Mouse (Mus musculus) CD4-positive naive resting alpha-beta T cell, adult 57 days (primary cell): ENCODE data around the gene Dars2. TPM values are rescaled to one million over a fixed set of nuclear protein-coding genes. Genes with fewer than 3 reads are reported as not detected.

Source experiments
- total RNA-seq: library from RNA; stranded (reverse); gene quantifications from one replicate; pipeline ENCODE4 v1.2.4, GENCODE M21; 2023

The Dars2 gene
- 12.9 TPM for total RNA-seq

DNA sequence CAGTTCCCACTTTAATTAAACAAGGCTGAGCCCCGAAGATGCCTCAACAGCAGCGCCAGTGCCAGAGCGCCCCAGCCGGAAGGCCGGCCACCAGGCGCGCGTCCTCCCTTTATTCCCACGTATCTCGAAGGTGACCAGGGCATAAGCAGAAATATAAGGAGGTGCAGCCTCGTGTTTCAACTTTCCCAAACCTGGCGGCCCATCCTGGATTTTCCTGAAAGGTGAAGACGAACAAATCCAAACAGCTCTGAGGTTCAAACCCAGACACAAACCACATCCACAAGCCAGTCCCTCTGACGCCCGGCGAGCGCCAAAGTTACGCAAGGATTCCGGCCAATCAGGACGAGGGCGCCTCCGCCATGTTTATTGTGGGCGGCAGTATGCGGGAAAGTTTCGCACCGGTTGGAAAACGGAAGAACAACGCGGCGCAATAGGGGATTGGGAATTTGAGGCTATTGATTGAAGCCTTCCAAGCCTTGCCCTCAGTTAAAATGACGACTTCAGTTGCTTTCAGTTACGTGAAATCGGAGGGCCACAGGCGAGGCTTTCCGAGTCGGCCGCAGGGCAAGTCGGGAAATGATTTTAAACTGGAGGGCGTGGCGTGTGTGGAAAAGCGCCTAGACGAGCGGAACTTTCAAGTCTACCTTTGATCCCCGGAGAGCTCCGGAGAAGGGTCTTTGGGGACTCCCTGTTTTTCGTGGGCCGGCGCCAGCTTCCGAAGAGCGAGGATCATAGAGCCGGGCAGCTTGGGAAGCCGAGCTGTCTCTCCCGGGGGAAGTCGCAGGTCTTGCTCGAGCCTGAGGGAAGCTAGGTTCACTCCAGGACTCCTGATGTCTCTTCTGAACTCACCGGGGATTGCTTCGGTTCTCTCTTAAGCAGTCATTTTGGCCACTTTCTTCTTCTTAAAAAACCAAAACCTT is at the start of gene Dars2, which contains the start of gene Cenpl:
Gene Dars2 (minus strand): TSS at position 307 of the 920 bp plus-strand sequence.
Gene Cenpl (plus strand): TSS at position 362 of the 920 bp plus-strand sequence.

GRCm38 (mm10) chr1:161034435-161035280 is 35.8 kb downstream of the Dars2 start, which contains the start of gene Zbtb37:
Gene Zbtb37, minus strand, starts transcription at chr1:161034849.

Other genes starting within 250 kb of the Dars2 start
- 81.4 TPM for gene Rc3h1, start 164.2 kb downstream of the Dars2 start, total RNA-seq
- gene Serpinc1, start 92.1 kb downstream of the Dars2 start, total RNA-seq = 5.1 TPM
- 29.9 TPM for gene Zbtb37, start 35.8 kb downstream of the Dars2 start, total RNA-seq
- 12.5 TPM for gene Cenpl, start 55 bp upstream of the Dars2 start, total RNA-seq
- gene Klhl20, start 60.9 kb upstream of the Dars2 start, total RNA-seq = 22.7 TPM
- gene Ankrd45, start 72.0 kb upstream of the Dars2 start, total RNA-seq = not detected
- gene Tex50, start 88.7 kb upstream of the Dars2 start, total RNA-seq = not detected
- 410 TPM for gene Prdx6, start 180.6 kb upstream of the Dars2 start, total RNA-seq